Mouse (Mus musculus): ENCODE results near the gene Gpr55. TPM values are rescaled to one million over a fixed set of nuclear protein-coding genes. Genes with fewer than 3 reads are reported as not detected.

The Gpr55 gene
- polyA plus RNA-seq, 1 experiment from 2014 or later: 0.09 TPM

- no peak overlapping the region for H3K4me2 ChIP-seq
Measured at GRCm38 (mm10) chr1:85959129-85959888, 1.5 kb downstream of the Gpr55 start.

GRCm38 (mm10) chr1:85957942-85958619, 2.7 kb downstream of the Gpr55 start:
- H3K4me1 ChIP-seq (replicated peaks): peaks cover 63% of the 10 kb centered on the region
- H3K9ac ChIP-seq: no peak overlapping the region
- no peaks in the 10 kb centered on the region for H3K27me3 ChIP-seq (replicated peaks)
- no peaks in the 10 kb centered on the region for H3K36me3 ChIP-seq
- H3K9me3 ChIP-seq (replicated peaks): no peaks in the 10 kb centered on the region
- no peak overlapping the region for H3K4me3 ChIP-seq
- 44% methylated on average over 9 of the region's 9 CpGs for WGBS
- peak overlapping the region; percentile 49 for H3K4me2 ChIP-seq
- H3K27ac ChIP-seq (ENCODE audit: poor library complexity, severe bottlenecking): peak overlapping the region; percentile 77
- peak; percentile 51; the same call in 1 of the 2 replicates for ATAC-seq (ENCODE audit: insufficient number of reproducible peaks, low FRiP score)

More at GRCm38 (mm10) chr1:85959129-85959888, 1.5 kb downstream of the Gpr55 start:
- no peak overlapping the region for H3K9ac ChIP-seq
- H3K4me1 ChIP-seq (replicated peaks): peaks cover 58% of the 10 kb centered on the region
- H3K27me3 ChIP-seq (replicated peaks): no peaks in the 10 kb centered on the region
- H3K4me3 ChIP-seq: no peak overlapping the region
- no peak overlapping the region for H3K27ac ChIP-seq (ENCODE audit: poor library complexity, severe bottlenecking)
- no peaks in the 10 kb centered on the region for H3K36me3 ChIP-seq
- no peaks in the 10 kb centered on the region for H3K9me3 ChIP-seq (replicated peaks)
- no peak for ATAC-seq (ENCODE audit: insufficient number of reproducible peaks, low FRiP score)
- WGBS: 71% methylated on average over 6 of the region's 6 CpGs

- 41% methylated on average over 5 of the region's 5 CpGs for WGBS
- Histone ChIP-seq H3K9me3 (replicated peaks) (no peaks in the 10 kb centered on the region), H3K4me3 (no peak overlapping the region), H3K4me1 (replicated peaks) (peaks cover 63% of the 10 kb centered on the region), H3K27ac (ENCODE audit: poor library complexity, severe bottlenecking) (peak overlapping the region; percentile 77; the same call in 1 of the 2 replicates), H3K9ac (no peak overlapping the region), H3K27me3 (replicated peaks) (no peaks in the 10 kb centered on the region), H3K36me3 (no peaks in the 10 kb centered on the region), H3K4me2 (no peak overlapping the region)
- ATAC-seq (ENCODE audit: insufficient number of reproducible peaks, low FRiP score): no peak
Measured at GRCm38 (mm10) chr1:85957290-85957689, 3.5 kb downstream of the Gpr55 start.

- peaks cover 53% of the 10 kb centered on the region for H3K4me1 ChIP-seq (replicated peaks)
- H3K27ac ChIP-seq (ENCODE audit: poor library complexity, severe bottlenecking): no peak overlapping the region
- ATAC-seq (ENCODE audit: insufficient number of reproducible peaks, low FRiP score): no peak
- no peaks in the 10 kb centered on the region for H3K9me3 ChIP-seq (replicated peaks)
- H3K4me3 ChIP-seq: no peak overlapping the region
- no peak overlapping the region for H3K9ac ChIP-seq
- H3K27me3 ChIP-seq (replicated peaks): no peaks in the 10 kb centered on the region
- 78% methylated on average over 3 of the region's 3 CpGs for WGBS
- no peaks in the 10 kb centered on the region for H3K36me3 ChIP-seq
- no peak overlapping the region for H3K4me2 ChIP-seq
Measured at GRCm38 (mm10) chr1:85955150-85955549, 5.7 kb downstream of the Gpr55 start.

- 85% methylated on average over 2 of the region's 2 CpGs for WGBS
- Histone ChIP-seq H3K9me3 (replicated peaks) (peaks cover 4% of the 10 kb centered on the region; the same call in 1 of the 2 replicates), H3K27me3 (replicated peaks) (no peaks in the 10 kb centered on the region), H3K4me2 (no peak overlapping the region), H3K36me3 (no peaks in the 10 kb centered on the region), H3K9ac (no peak overlapping the region), H3K27ac (ENCODE audit: poor library complexity, severe bottlenecking) (no peak overlapping the region), H3K4me3 (no peak overlapping the region), H3K4me1 (replicated peaks) (peaks cover 4% of the 10 kb centered on the region; the same call in 1 of the 2 replicates)
- no peak for ATAC-seq (ENCODE audit: insufficient number of reproducible peaks, low FRiP score)
Measured at GRCm38 (mm10) chr1:85949085-85949684, 11.6 kb downstream of the Gpr55 start.

- Histone ChIP-seq H3K9me3 (replicated peaks) (peaks cover 4% of the 10 kb centered on the region; the same call in 1 of the 2 replicates), H3K4me3 (no peak overlapping the region), H3K4me1 (replicated peaks) (no peaks in the 10 kb centered on the region), H3K4me2 (no peak overlapping the region), H3K27me3 (replicated peaks) (no peaks in the 10 kb centered on the region), H3K36me3 (no peaks in the 10 kb centered on the region), H3K9ac (no peak overlapping the region), H3K27ac (ENCODE audit: poor library complexity, severe bottlenecking) (no peak overlapping the region)
- ATAC-seq (ENCODE audit: insufficient number of reproducible peaks, low FRiP score): no peak
- 61% methylated on average over 8 of the region's 8 CpGs for WGBS
Measured at GRCm38 (mm10) chr1:85942318-85942717, 18.5 kb downstream of the Gpr55 start.

- Histone ChIP-seq H3K4me2 (no peak overlapping the region), H3K9ac (no peak overlapping the region), H3K4me3 (no peak overlapping the region), H3K36me3 (no peaks in the 10 kb centered on the region), H3K27ac (ENCODE audit: poor library complexity, severe bottlenecking) (no peak overlapping the region), H3K4me1 (replicated peaks) (peaks cover 20% of the 10 kb centered on the region), H3K9me3 (replicated peaks) (no peaks in the 10 kb centered on the region), H3K27me3 (replicated peaks) (no peaks in the 10 kb centered on the region)
- no peak for ATAC-seq (ENCODE audit: insufficient number of reproducible peaks, low FRiP score)
- 64% methylated on average over 1 of the region's 1 CpGs for WGBS
Measured at GRCm38 (mm10) chr1:85937323-85937722, 23.5 kb downstream of the Gpr55 start.

GRCm38 (mm10) chr1:85936265-85936664, 24.5 kb downstream of the Gpr55 start:
- Histone ChIP-seq H3K27me3 (replicated peaks) (no peaks in the 10 kb centered on the region), H3K9ac (no peak overlapping the region), H3K27ac (ENCODE audit: poor library complexity, severe bottlenecking) (no peak overlapping the region), H3K36me3 (no peaks in the 10 kb centered on the region), H3K4me3 (no peak overlapping the region), H3K4me1 (replicated peaks) (peaks cover 20% of the 10 kb centered on the region), H3K9me3 (replicated peaks) (no peaks in the 10 kb centered on the region), H3K4me2 (no peak overlapping the region)
- 72% methylated on average over 6 of the region's 6 CpGs for WGBS
- ATAC-seq (ENCODE audit: insufficient number of reproducible peaks, low FRiP score): no peak

GRCm38 (mm10) chr1:85935148-85935852, 25.5 kb downstream of the Gpr55 start:
- 47% methylated on average over 8 of the region's 8 CpGs for WGBS
- peaks cover 20% of the 10 kb centered on the region for H3K4me1 ChIP-seq (replicated peaks)
- H3K9me3 ChIP-seq (replicated peaks): no peaks in the 10 kb centered on the region

GRCm38 (mm10) chr1:85934560-85934959, 26.2 kb downstream of the Gpr55 start:
- Histone ChIP-seq H3K4me1 (replicated peaks) (peaks cover 20% of the 10 kb centered on the region), H3K9me3 (replicated peaks) (no peaks in the 10 kb centered on the region), H3K9ac (no peak overlapping the region), H3K4me3 (no peak overlapping the region), H3K36me3 (no peaks in the 10 kb centered on the region), H3K4me2 (no peak overlapping the region), H3K27me3 (replicated peaks) (no peaks in the 10 kb centered on the region), H3K27ac (ENCODE audit: poor library complexity, severe bottlenecking) (no peak overlapping the region)
- no peak for ATAC-seq (ENCODE audit: insufficient number of reproducible peaks, low FRiP score)
- WGBS: 24% methylated on average over 7 of the region's 7 CpGs

More at GRCm38 (mm10) chr1:85935148-85935852, 25.5 kb downstream of the Gpr55 start:
- H3K27ac ChIP-seq (ENCODE audit: poor library complexity, severe bottlenecking): no peak overlapping the region
- no peaks in the 10 kb centered on the region for H3K36me3 ChIP-seq
- no peaks in the 10 kb centered on the region for H3K27me3 ChIP-seq (replicated peaks)
- no peak for ATAC-seq (ENCODE audit: insufficient number of reproducible peaks, low FRiP score)
- no peak overlapping the region for H3K4me3 ChIP-seq
- H3K4me2 ChIP-seq: no peak overlapping the region
- no peak overlapping the region for H3K9ac ChIP-seq
